Mouse (Mus musculus) megakaryocyte, embryonic 14.5 days (primary cell): ENCODE measurements around the gene Tmem260. TPM values are rescaled to one million over a fixed set of nuclear protein-coding genes. Genes with fewer than 3 reads are reported as not detected.
"Not testable (repeated sequence)": the region's sequence is repeated elsewhere in the genome, so short reads cannot be mapped to it uniquely, and the experiment has no call there.

Source experiments
- H3K27me3 ChIP-seq: replicated peaks from 2 replicates; pipeline ENCODE3; 2012; ENCODE audit warnings: inconsistent platforms
- H3K36me3 ChIP-seq: replicated peaks from 2 replicates; pipeline ENCODE3; 2012; ENCODE audit warnings: low read length, inconsistent platforms, mixed read lengths
- H3K4me1 ChIP-seq: 2 replicates; pipeline ENCODE4 v1.6.1; 2012; ENCODE audit warnings: inconsistent platforms
- H3K4me3 ChIP-seq: replicated peaks from 2 replicates; pipeline ENCODE3; 2012; ENCODE audit warnings: moderate library complexity, mild to moderate bottlenecking, inconsistent platforms
- H3K9me3 ChIP-seq: 2 replicates; pipeline ENCODE4 v1.6.1; 2012; ENCODE audit warnings: inconsistent platforms
- FLI1 ChIP-seq: IDR thresholded peaks from 2 replicates; pipeline ENCODE4 v1.6.1; 2012; ENCODE audit warnings: low read length, inconsistent platforms, mixed read lengths
- GATA1 ChIP-seq: IDR thresholded peaks from 3 replicates; pipeline ENCODE4 v1.6.1; 2012; ENCODE audit warnings: mixed read lengths, low read length, inconsistent platforms, borderline replicate concordance
- polyA plus RNA-seq: library from polyadenylated mRNA; stranded (reverse); fragments of >175 nt; gene quantifications from 2 replicates; pipeline ENCODE4 v1.2.3, GENCODE M21; 2012; ENCODE audit warnings: low replicate concordance; ENCODE audit not compliant: insufficient read depth

Tmem260 gene
- polyA plus RNA-seq, 1 experiment, result 1.7 TPM

GRCm38 (mm10) chr14:48451966-48452407 is 6.1 kb downstream of the Tmem260 start:
- Histone ChIP-seq H3K36me3 (peaks cover 31% of the 10 kb centered on the region), H3K27me3 (no peaks in the 10 kb centered on the region), H3K4me1 (peaks cover 33% of the 10 kb centered on the region), H3K9me3 (no peaks in the 10 kb centered on the region), H3K4me3 (no peak overlapping the region)
- no peak for TF ChIP-seq GATA1
- no peak for TF ChIP-seq FLI1

GRCm38 (mm10) chr14:48453411-48453810 is 7.5 kb downstream of the Tmem260 start:
- Histone ChIP-seq H3K4me1 (peaks cover 26% of the 10 kb centered on the region), H3K36me3 (peaks cover 40% of the 10 kb centered on the region), H3K27me3 (no peaks in the 10 kb centered on the region), H3K9me3 (no peaks in the 10 kb centered on the region), H3K4me3 (no peak overlapping the region)
- no peak for TF ChIP-seq FLI1
- TF ChIP-seq GATA1, result no peak

- no peaks in the 10 kb centered on the region for H3K9me3 ChIP-seq
- peaks cover 54% of the 10 kb centered on the region for H3K36me3 ChIP-seq
- H3K4me3 ChIP-seq, result no peak overlapping the region
- H3K27me3 ChIP-seq, result no peaks in the 10 kb centered on the region
- peaks cover 34% of the 10 kb centered on the region for H3K4me1 ChIP-seq
- no peak for TF ChIP-seq GATA1
- TF ChIP-seq FLI1, result no peak
Observed at GRCm38 (mm10) chr14:48456305-48457092, 10.6 kb downstream of the Tmem260 start.

GRCm38 (mm10) chr14:48457288-48457938 is 11.5 kb downstream of the Tmem260 start:
- Histone ChIP-seq H3K9me3 (no peaks in the 10 kb centered on the region), H3K36me3 (peaks cover 46% of the 10 kb centered on the region), H3K4me3 (no peak overlapping the region), H3K4me1 (peaks cover 26% of the 10 kb centered on the region), H3K27me3 (no peaks in the 10 kb centered on the region)
- TF ChIP-seq GATA1, result no peak
- TF ChIP-seq FLI1, result no peak

- peaks cover 48% of the 10 kb centered on the region for H3K36me3 ChIP-seq
- no peaks in the 10 kb centered on the region for H3K9me3 ChIP-seq
- peaks cover 17% of the 10 kb centered on the region for H3K4me1 ChIP-seq
- H3K27me3 ChIP-seq, result no peaks in the 10 kb centered on the region
- no peak for TF ChIP-seq GATA1
- TF ChIP-seq FLI1, result no peak
- H3K4me3 ChIP-seq, result no peak overlapping the region
Observed at GRCm38 (mm10) chr14:48458901-48459300, 13.0 kb downstream of the Tmem260 start.

- no peaks in the 10 kb centered on the region for H3K9me3 ChIP-seq
- no peak overlapping the region for H3K4me3 ChIP-seq
- peaks cover 26% of the 10 kb centered on the region for H3K36me3 ChIP-seq
- no peaks in the 10 kb centered on the region for H3K27me3 ChIP-seq
- TF ChIP-seq FLI1, result no peak
- TF ChIP-seq GATA1, result no peak
- H3K4me1 ChIP-seq, result peaks cover 3% of the 10 kb centered on the region; the same call in 1 of the 2 replicates
Observed at GRCm38 (mm10) chr14:48468339-48468738, 22.4 kb downstream of the Tmem260 start.

- no peak overlapping the region for H3K4me3 ChIP-seq
- H3K27me3 ChIP-seq, result no peaks in the 10 kb centered on the region
- H3K4me1 ChIP-seq, result no peaks in the 10 kb centered on the region
- TF ChIP-seq FLI1 (no peak), GATA1 (no peak)
- H3K36me3 ChIP-seq, result peaks cover 25% of the 10 kb centered on the region
- H3K9me3 ChIP-seq, result no peaks in the 10 kb centered on the region
Observed at GRCm38 (mm10) chr14:48470742-48471487, 25.0 kb downstream of the Tmem260 start.

GRCm38 (mm10) chr14:48472179-48472578 is 26.3 kb downstream of the Tmem260 start:
- H3K9me3 ChIP-seq, result no peaks in the 10 kb centered on the region
- TF ChIP-seq FLI1 (no peak), GATA1 (no peak)
- H3K4me3 ChIP-seq, result no peak overlapping the region
- H3K36me3 ChIP-seq, result peaks cover 33% of the 10 kb centered on the region
- H3K27me3 ChIP-seq, result no peaks in the 10 kb centered on the region
- no peaks in the 10 kb centered on the region for H3K4me1 ChIP-seq

- H3K4me3 ChIP-seq, result no peak overlapping the region
- H3K9me3 ChIP-seq, result no peaks in the 10 kb centered on the region
- TF ChIP-seq GATA1, result no peak
- TF ChIP-seq FLI1, result no peak
- no peaks in the 10 kb centered on the region for H3K4me1 ChIP-seq
- no peaks in the 10 kb centered on the region for H3K27me3 ChIP-seq
- H3K36me3 ChIP-seq, result peaks cover 53% of the 10 kb centered on the region
Observed at GRCm38 (mm10) chr14:48475370-48475769, 29.4 kb downstream of the Tmem260 start.

- not testable (repeated sequence) for H3K9me3 ChIP-seq, H3K4me1 ChIP-seq, H3K4me3 ChIP-seq, H3K27me3 ChIP-seq
- peaks cover 50% of the 10 kb centered on the region for H3K36me3 ChIP-seq
Observed at GRCm38 (mm10) chr14:48475834-48476233, 29.9 kb downstream of the Tmem260 start.
